Mouse (Mus musculus): ENCODE measurements around the gene Pitx3.
"Not testable (repeated sequence)": the region's sequence is repeated elsewhere in the genome, so short reads cannot be mapped to it uniquely, and the experiment has no call there.

Pitx3 gene

GRCm38 (mm10) chr19:46131694-46132525, 16.2 kb downstream of the Pitx3 start, which contains the start of gene Elovl3:
Gene Elovl3, plus strand, starts transcription at chr19:46131897.
- DNase-seq (ENCODE audit: low spot score) = no peak

- DNase-seq (ENCODE audit: low spot score) = no peak
Observed at GRCm38 (mm10) chr19:46131283-46131682, 16.8 kb downstream of the Pitx3 start.

DNA sequence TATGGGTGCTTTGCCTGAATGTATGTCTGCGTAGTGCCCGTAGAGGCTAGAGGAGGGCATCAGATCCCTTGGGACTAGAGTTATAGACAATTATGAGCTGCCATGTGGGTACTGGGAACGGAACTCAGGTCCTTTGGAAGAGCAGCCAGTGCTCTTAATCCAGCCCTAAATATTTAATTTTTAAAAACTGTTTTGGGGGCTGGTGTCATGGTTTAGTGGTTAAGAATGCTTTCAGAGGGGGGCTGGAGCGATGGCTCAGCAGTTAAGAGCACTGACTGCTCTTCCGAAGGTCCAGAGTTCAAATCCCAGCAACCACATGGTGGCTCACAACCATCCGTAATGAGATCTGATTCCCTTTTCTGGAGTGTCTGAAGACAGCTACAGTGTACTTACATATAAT, 18.4 kb downstream of the Pitx3 start:
- not testable (repeated sequence) for DNase-seq (ENCODE audit: low spot score)

GRCm38 (mm10) chr19:46126301-46126700, 21.8 kb downstream of the Pitx3 start:
- no peak for DNase-seq (ENCODE audit: low spot score)

DNA sequence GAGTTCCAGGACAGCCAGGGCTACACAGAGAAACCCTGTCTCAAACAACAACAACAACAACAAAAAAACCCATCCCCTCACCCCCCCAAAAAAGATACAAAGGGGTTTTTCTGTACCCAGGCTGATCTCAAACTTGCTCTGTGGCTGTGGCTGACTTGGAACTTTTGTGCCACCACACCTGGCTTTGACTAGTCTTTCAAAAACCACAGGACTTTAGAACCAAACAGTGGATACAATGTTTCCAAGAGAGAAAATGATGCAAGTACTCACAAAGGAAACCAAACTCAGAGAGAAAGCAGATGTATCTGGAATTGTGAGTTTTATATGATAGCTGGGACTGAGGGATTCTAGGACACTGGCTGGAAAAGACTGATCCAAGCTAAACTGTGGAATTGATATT, 23.5 kb downstream of the Pitx3 start:
- no peak for DNase-seq (ENCODE audit: low spot score)

GRCm38 (mm10) chr19:46123876-46124275, 24.2 kb downstream of the Pitx3 start:
- DNase-seq (ENCODE audit: low spot score) = no peak

DNA sequence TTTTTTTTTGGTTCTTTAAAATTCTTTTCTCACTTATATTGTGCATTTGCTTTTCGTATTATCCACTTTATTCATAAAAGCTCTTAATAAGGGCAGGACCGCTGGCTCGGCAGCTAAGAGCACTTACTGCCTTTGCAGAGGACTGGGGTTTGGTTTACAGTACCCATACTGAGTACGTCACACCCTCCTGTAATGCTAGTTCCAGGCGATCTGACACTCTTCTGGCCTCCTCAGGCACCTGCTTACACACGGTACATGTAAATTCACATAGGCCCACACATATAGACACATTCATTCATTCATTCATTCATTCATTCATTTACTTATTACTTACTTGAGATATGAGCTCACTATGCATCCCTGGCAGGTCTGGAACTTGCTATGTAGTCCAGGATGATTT, 27.3 kb downstream of the Pitx3 start:
- no peak for DNase-seq (ENCODE audit: low spot score)

GRCm38 (mm10) chr19:46119458-46119857, 28.7 kb downstream of the Pitx3 start:
- DNase-seq (ENCODE audit: low spot score) = no peak

DNA sequence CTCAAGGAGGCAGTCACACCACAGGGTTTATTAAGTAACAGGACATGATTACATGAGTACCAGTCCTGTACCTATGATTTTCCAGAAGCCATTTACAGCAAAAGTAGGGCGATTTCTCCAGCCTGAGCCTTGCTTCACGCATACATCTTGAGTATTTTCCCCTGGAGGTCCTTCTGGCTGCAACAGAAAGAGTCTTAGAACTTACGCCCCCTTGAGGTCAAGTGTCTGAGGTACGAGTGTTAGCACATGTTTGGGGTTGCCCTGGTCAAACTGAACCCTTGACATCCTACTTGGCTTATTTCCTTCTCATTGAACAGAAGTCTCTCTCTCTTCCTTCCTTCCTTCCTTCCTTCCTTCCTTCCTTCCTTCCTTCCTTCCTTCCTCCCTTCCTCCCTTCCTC, 33.5 kb downstream of the Pitx3 start:
- DNase-seq (ENCODE audit: low spot score) = no peak

- no peak for DNase-seq (ENCODE audit: low spot score)
Observed at GRCm38 (mm10) chr19:46110781-46111180, 37.3 kb downstream of the Pitx3 start.

GRCm38 (mm10) chr19:46110214-46110613, 37.9 kb downstream of the Pitx3 start:
- DNase-seq (ENCODE audit: low spot score) = no peak

DNA sequence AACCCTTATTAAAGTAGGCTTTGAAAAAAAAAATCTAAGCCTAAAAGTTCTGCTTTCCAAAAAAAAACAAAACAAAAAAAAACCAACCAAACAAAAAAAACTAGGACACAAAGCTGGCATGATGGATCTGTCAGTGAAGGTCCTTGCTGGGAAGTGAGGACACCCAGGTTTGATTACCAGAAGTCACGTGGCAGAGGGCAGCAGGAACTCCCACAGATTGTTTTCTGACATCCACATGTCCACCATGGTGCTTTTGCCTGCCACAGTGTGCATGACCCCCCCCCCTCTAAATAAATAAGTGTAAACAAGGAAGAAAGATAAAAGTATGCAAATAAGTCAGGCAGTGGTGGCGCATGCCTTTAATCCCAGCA, 44.0 kb downstream of the Pitx3 start:
- no peak for DNase-seq (ENCODE audit: low spot score)

DNA sequence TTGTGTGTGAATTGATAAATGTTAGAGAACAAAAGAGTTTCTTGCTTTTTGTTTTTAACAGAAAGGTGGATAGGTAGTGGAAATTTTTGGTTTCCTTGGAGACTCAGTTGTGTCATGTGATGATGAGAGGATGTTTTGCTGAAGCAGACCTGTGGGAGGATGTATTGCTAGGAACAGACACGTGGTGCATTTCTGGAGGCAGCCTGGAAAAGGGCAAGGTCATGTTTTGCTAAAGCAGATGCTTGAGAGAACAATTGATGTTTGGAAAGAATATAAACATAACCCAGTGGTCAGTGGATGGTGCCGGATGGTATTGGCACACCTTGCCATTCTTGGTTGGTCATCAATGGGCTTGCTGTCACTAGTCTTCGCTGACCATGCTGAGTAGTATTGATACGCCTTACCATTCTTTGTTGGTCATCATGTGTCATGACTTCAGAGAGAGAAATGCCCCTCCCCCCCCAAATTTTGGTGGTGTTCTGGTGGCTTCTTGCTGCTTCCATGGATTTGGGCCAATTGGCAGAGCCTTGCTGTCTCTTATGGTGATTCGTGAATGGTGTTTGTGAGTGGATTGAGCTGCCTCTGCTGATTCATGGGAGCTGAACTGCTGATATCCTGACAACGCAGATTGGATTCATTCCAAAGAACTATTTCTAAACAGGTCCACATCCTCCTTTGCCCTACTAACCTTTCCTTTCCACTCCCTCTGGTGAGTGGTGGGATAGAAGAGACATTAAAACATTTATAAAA, 44.5 kb downstream of the Pitx3 start:
- DNase-seq (ENCODE audit: low spot score) = no peak

- no peak for DNase-seq (ENCODE audit: low spot score)
Observed at GRCm38 (mm10) chr19:46099561-46099960, 48.6 kb downstream of the Pitx3 start.

DNA sequence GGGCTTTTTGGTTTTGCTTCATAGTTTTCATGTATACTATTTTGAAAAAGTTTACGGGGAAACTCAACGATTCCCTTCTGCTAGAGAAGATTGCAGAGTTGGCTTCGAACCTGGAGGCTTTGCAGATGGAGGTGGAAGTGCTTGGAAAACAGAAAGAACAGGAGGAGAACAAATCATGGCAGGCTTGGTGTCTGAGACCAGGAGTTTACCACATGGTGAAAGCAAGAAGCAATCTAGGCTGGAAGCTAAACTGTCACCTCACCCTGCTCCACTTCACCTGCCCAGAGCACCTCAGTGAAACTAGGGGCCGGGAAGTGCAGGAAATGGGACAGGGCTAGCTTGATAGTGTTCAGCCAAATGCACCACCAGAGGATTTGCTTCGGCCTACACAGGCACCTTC, 51.7 kb downstream of the Pitx3 start:
- DNase-seq (ENCODE audit: low spot score) = no peak

DNA sequence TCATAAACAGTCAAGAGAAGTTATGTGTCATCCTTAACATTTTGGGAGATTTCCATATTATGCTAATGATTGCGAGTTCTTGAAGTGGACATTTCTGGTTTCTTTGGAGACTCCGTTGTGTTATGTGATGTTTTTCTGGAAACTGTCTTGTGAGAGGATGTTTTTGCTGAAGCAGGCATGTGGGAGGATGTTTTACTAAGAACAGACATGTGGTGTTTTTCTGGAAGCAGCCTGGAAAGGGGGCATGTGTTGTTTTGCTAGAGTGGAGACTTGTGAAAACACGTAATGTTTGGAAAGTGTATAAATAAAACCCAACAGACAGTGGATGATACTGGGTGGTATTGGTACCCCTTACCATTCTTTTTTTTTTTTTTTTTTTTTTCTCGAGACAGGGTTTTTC, 52.8 kb downstream of the Pitx3 start:
- DNase-seq (ENCODE audit: low spot score) = no peak

DNA sequence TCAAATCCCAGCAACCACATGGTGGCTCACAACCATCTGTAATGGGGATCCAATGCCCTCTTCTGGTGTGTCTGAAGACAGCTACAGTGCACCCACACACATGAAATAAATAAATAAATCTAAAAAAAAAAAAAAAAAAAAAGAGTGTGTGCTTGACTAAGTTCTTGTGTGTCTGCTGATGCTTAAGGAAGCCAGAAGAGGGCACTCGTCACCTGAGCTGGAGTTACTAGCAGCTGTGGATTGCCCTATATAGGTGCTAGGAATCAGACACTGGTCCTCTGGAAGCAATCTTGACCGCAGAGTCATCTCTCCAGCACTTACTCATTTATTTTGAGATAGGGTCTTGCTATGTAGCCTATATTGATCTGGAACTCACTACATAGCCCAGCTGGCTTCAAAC, 54.0 kb downstream of the Pitx3 start:
- no peak for DNase-seq (ENCODE audit: low spot score)

GRCm38 (mm10) chr19:46091641-46092040, 56.5 kb downstream of the Pitx3 start:
- DNase-seq (ENCODE audit: low spot score) = no peak

- DNase-seq (ENCODE audit: low spot score) = no peak
Observed at GRCm38 (mm10) chr19:46087871-46088270, 60.3 kb downstream of the Pitx3 start.

- DNase-seq (ENCODE audit: low spot score) = peak; percentile 35
Observed at GRCm38 (mm10) chr19:46086337-46086736, 61.8 kb downstream of the Pitx3 start.
